Mouse (Mus musculus) C2C12 (cell line): Measurements from ENCODE around the gene H2-Ab1.

Source experiments
- CEBPB ChIP-seq: IDR thresholded peaks from one replicate; pipeline ENCODE4 v1.6.1; 2011; ENCODE audit warnings: low read depth, mild to moderate bottlenecking, control low read depth, moderate library complexity
- CTCF ChIP-seq: IDR thresholded peaks from one replicate; pipeline ENCODE4 v1.5.1; 2011; ENCODE audit not compliant: control insufficient read depth, insufficient read depth, insufficient read length
- FOSL1 ChIP-seq: IDR thresholded peaks from one replicate; pipeline ENCODE4 v1.8.0; 2011; ENCODE audit warnings: mild to moderate bottlenecking, low read length; ENCODE audit not compliant: poor library complexity, insufficient read depth, severe bottlenecking
- MAX ChIP-seq: IDR thresholded peaks from one replicate; pipeline ENCODE4 v1.6.1; 2011; ENCODE audit warnings: mild to moderate bottlenecking, control low read depth
- MYOD1 ChIP-seq: IDR thresholded peaks from one replicate; pipeline ENCODE4 v1.6.1; 2011; ENCODE audit warnings: low read depth; ENCODE audit not compliant: control insufficient read depth, insufficient read length
- USF1 ChIP-seq: IDR thresholded peaks from one replicate; pipeline ENCODE4 v1.6.1; 2011; ENCODE audit warnings: low read depth, mild to moderate bottlenecking, control low read depth, moderate library complexity

DNA sequence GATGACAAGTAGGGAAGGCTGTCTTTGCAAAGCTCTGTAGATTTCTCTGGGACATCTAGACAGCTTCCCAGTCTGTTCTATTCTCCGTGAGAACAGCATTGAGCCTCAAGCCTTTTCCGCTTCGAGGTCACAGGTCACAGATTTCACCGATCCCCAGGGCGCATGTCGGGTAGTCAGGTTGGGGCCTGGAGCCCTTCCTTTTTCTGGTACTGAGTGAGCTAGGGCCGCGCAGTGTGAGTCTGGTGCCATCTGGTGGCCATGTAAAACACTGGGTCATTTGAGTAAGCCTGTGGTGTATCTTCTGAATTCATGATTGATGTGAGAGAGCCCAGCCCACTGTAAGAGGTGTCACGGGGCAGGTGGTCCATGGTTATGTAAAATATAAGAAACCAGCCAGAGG lies 22.6 kb upstream of the H2-Ab1 start:
- TF ChIP-seq CTCF: peak; percentile 47
- TF ChIP-seq FOSL1: no peak
- no peak for TF ChIP-seq MYOD1
- no peak for TF ChIP-seq CEBPB
- no peak for TF ChIP-seq USF1
- no peak for TF ChIP-seq MAX
